Comparison of ENCODE assay signal across 14 mouse cellular contexts in genomic region chr3:51350806-51351205, GRCm38 (mm10). TPM values are rescaled to one million over a fixed set of nuclear protein-coding genes. Genes with fewer than 3 reads are reported as not detected.
"Had no signal": no experiment of that assay in that cellular context is flagged by ENCODE, and none has a peak within 500 bp of the region (broad histone marks: within the 10 kb centered on the region; RNA-seq: fewer than 3 reads in every experiment).

No protein-coding gene starts in this region.

- H3K4me3 ChIP-seq: midbrain, embryonic 10.5 days; midbrain, embryonic 12.5 days; midbrain, embryonic 15.5 days; neural tube, embryonic 12.5 days; stomach, embryonic 15.5 days had no signal

- H3K9ac ChIP-seq: lung, embryonic 14.5 days; midbrain, embryonic 12.5 days; midbrain, embryonic 15.5 days; neural tube, embryonic 12.5 days; stomach, embryonic 15.5 days had no signal

- DNase-seq: lung, adult 18-20 months; lung, embryonic 14.5 days; lung, postnatal 4 days; right cerebral cortex, postnatal 14 days; thymus, adult 2 months; thymus, postnatal 25 days; thymus, postnatal 4 days had no signal

- H3K4me1 ChIP-seq: midbrain, embryonic 10.5 days; midbrain, embryonic 12.5 days; midbrain, embryonic 15.5 days; stomach, embryonic 15.5 days had no signal

- H3K9me3 ChIP-seq: midbrain, embryonic 10.5 days; midbrain, embryonic 12.5 days; midbrain, embryonic 15.5 days; neural tube, embryonic 12.5 days; stomach, embryonic 15.5 days had no signal

- H3K36me3 ChIP-seq: midbrain, embryonic 10.5 days; midbrain, embryonic 12.5 days; midbrain, embryonic 15.5 days; neural tube, embryonic 12.5 days; stomach, embryonic 15.5 days had no signal

- H3K4me2 ChIP-seq: lung, embryonic 14.5 days; midbrain, embryonic 12.5 days; midbrain, embryonic 15.5 days; neural tube, embryonic 12.5 days; stomach, embryonic 15.5 days had no signal

- H3K27me3 ChIP-seq: midbrain, embryonic 12.5 days; midbrain, embryonic 15.5 days; neural tube, embryonic 12.5 days; stomach, embryonic 15.5 days had no signal

- ATAC-seq: midbrain, embryonic 15.5 days had no signal

- H3K27ac ChIP-seq: midbrain, embryonic 10.5 days; midbrain, embryonic 12.5 days; midbrain, embryonic 15.5 days; neural tube, embryonic 12.5 days; stomach, embryonic 15.5 days; stomach, postnatal 0 days had no signal

RNA-seq across cellular contexts. Expression of gene Mgarp, which starts 45.7 kb away (rescaled TPM):
- polyA plus RNA-seq: neural tube, embryonic 14.5 days had no signal
